Mouse (Mus musculus) limb, embryonic 13.5 days (tissue): ENCODE data around the gene Fam227b. TPM values are rescaled to one million over a fixed set of nuclear protein-coding genes. Genes with fewer than 3 reads are reported as not detected.

Experiments
- ATAC-seq: fragments of 200-750 bp; cut with Nextera tagmentation; 2 replicates; pipeline ENCODE4 v1.8.0; 2017; ENCODE audit warnings: low read depth, moderate number of reproducible peaks, moderate TSS enrichment; ENCODE audit not compliant: low FRiP score
- H3K27ac ChIP-seq: fragments of 300-500 bp; sonication (generic); 2 replicates; pipeline ENCODE4 v1.5.1; 2015; ENCODE audit warnings: inconsistent platforms, mild to moderate bottlenecking, moderate library complexity
- H3K27me3 ChIP-seq: fragments of 300-500 bp; sonication (generic); 2 replicates; pipeline ENCODE4 v1.6.1; 2015; ENCODE audit warnings: mild to moderate bottlenecking, inconsistent platforms
- H3K36me3 ChIP-seq: fragments of 300-500 bp; sonication (generic); 2 replicates; pipeline ENCODE4 v1.6.1; 2015; ENCODE audit warnings: inconsistent platforms, mild to moderate bottlenecking, moderate library complexity
- H3K4me1 ChIP-seq: fragments of 300-500 bp; sonication (generic); 2 replicates; pipeline ENCODE4 v1.6.1; 2015; ENCODE audit warnings: inconsistent platforms
- H3K4me2 ChIP-seq: fragments of 300-500 bp; sonication (generic); replicated peaks from 2 replicates; pipeline ENCODE4 v1.6.1; 2015; ENCODE audit warnings: inconsistent platforms, mild to moderate bottlenecking, moderate library complexity
- H3K4me3 ChIP-seq: fragments of 300-500 bp; sonication (generic); 2 replicates; pipeline ENCODE4 v1.5.1; 2015; ENCODE audit warnings: moderate library complexity, mild to moderate bottlenecking, inconsistent platforms
- H3K9ac ChIP-seq: fragments of 300-500 bp; sonication (generic); 2 replicates; pipeline ENCODE4 v1.6.1; 2015; ENCODE audit warnings: mild to moderate bottlenecking, inconsistent platforms
- H3K9me3 ChIP-seq: fragments of 300-500 bp; sonication (generic); 2 replicates; pipeline ENCODE4 v1.6.1; 2016; ENCODE audit warnings: inconsistent platforms
- WGBS: fragments of 180-500 bp; shearing (Covaris S2); methylation state at CpG from one replicate; pipeline ENCODE4 v1.1.7; 2015; 5-methylcytosine and 5-hydroxymethylcytosine counted together
- polyA plus RNA-seq: library from polyadenylated mRNA; unstranded; fragments of >200 nt; fragmentation: Nextera tagmentation; extraction: Ambion mirVana; gene quantifications from 2 replicates; pipeline ENCODE4 v1.2.1, GENCODE M21; 2015

The Fam227b gene
- polyA plus RNA-seq, 1 experiment from 2014 or later, result not detected

GRCm38 (mm10) chr2:126033114-126033972 lies 118.5 kb downstream of the Fam227b start:
- Histone ChIP-seq H3K9ac (no peak overlapping the region), H3K36me3 (no peaks in the 10 kb centered on the region), H3K4me2 (no peak overlapping the region), H3K9me3 (no peaks in the 10 kb centered on the region), H3K27me3 (no peaks in the 10 kb centered on the region), H3K4me3 (no peak overlapping the region), H3K4me1 (peaks cover 15% of the 10 kb centered on the region; the same call in 1 of the 2 replicates), H3K27ac (no peak overlapping the region)
- no peak for ATAC-seq
- WGBS, result 71% methylated on average over 8 of the region's 8 CpGs

GRCm38 (mm10) chr2:126031186-126031900 lies 120.5 kb downstream of the Fam227b start:
- peaks cover 11% of the 10 kb centered on the region; the same call in 1 of the 2 replicates for H3K4me1 ChIP-seq
- H3K9ac ChIP-seq, result no peak overlapping the region
- WGBS, result 53% methylated on average over 8 of the region's 8 CpGs
- H3K36me3 ChIP-seq, result no peaks in the 10 kb centered on the region
- H3K27ac ChIP-seq, result no peak overlapping the region
- no peak for ATAC-seq
- no peak overlapping the region for H3K4me3 ChIP-seq
- no peaks in the 10 kb centered on the region for H3K9me3 ChIP-seq
- no peak overlapping the region for H3K4me2 ChIP-seq
- no peaks in the 10 kb centered on the region for H3K27me3 ChIP-seq

- Histone ChIP-seq H3K4me2 (no peak overlapping the region), H3K27ac (no peak overlapping the region), H3K9ac (no peak overlapping the region), H3K4me3 (no peak overlapping the region), H3K9me3 (no peaks in the 10 kb centered on the region), H3K27me3 (no peaks in the 10 kb centered on the region), H3K4me1 (no peaks in the 10 kb centered on the region), H3K36me3 (no peaks in the 10 kb centered on the region)
- no peak for ATAC-seq
- 18% methylated on average over 3 of the region's 3 CpGs for WGBS
Observed at GRCm38 (mm10) chr2:126015763-126016473, 135.9 kb downstream of the Fam227b start.

GRCm38 (mm10) chr2:126014989-126015710 lies 136.7 kb downstream of the Fam227b start:
- 49% methylated on average over 12 of the region's 12 CpGs for WGBS
- Histone ChIP-seq H3K36me3 (no peaks in the 10 kb centered on the region), H3K4me2 (no peak overlapping the region), H3K9me3 (no peaks in the 10 kb centered on the region), H3K9ac (no peak overlapping the region), H3K4me3 (no peak overlapping the region), H3K4me1 (no peaks in the 10 kb centered on the region), H3K27ac (no peak overlapping the region), H3K27me3 (no peaks in the 10 kb centered on the region)
- no peak for ATAC-seq

GRCm38 (mm10) chr2:126006742-126007141 lies 145.1 kb downstream of the Fam227b start:
- Histone ChIP-seq H3K4me3 (no peak overlapping the region), H3K4me2 (no peak overlapping the region), H3K36me3 (no peaks in the 10 kb centered on the region), H3K27me3 (no peaks in the 10 kb centered on the region), H3K4me1 (no peaks in the 10 kb centered on the region), H3K9me3 (no peaks in the 10 kb centered on the region), H3K27ac (no peak overlapping the region), H3K9ac (no peak overlapping the region)
- 85% methylated on average over 2 of the region's 2 CpGs for WGBS
- no peak for ATAC-seq

GRCm38 (mm10) chr2:126006088-126006487 lies 145.7 kb downstream of the Fam227b start:
- Histone ChIP-seq H3K9me3 (no peaks in the 10 kb centered on the region), H3K4me1 (no peaks in the 10 kb centered on the region), H3K27ac (no peak overlapping the region), H3K4me2 (no peak overlapping the region), H3K27me3 (no peaks in the 10 kb centered on the region), H3K36me3 (no peaks in the 10 kb centered on the region), H3K9ac (no peak overlapping the region), H3K4me3 (no peak overlapping the region)
- WGBS, result 42% methylated on average over 3 of the region's 3 CpGs
- no peak for ATAC-seq

- Histone ChIP-seq H3K4me1 (no peaks in the 10 kb centered on the region), H3K4me3 (no peak overlapping the region), H3K27me3 (no peaks in the 10 kb centered on the region), H3K36me3 (no peaks in the 10 kb centered on the region), H3K9me3 (no peaks in the 10 kb centered on the region), H3K9ac (no peak overlapping the region), H3K27ac (no peak overlapping the region), H3K4me2 (no peak overlapping the region)
- WGBS, result 73% methylated on average over 5 of the region's 5 CpGs
- ATAC-seq, result no peak
Observed at GRCm38 (mm10) chr2:126002291-126002690, 149.5 kb downstream of the Fam227b start.

GRCm38 (mm10) chr2:125975808-125976345 lies 175.9 kb downstream of the Fam227b start:
- Histone ChIP-seq H3K36me3 (peaks cover 18% of the 10 kb centered on the region), H3K9me3 (no peaks in the 10 kb centered on the region), H3K27ac (no peak overlapping the region), H3K27me3 (no peaks in the 10 kb centered on the region), H3K4me2 (no peak overlapping the region), H3K4me1 (peaks cover 16% of the 10 kb centered on the region), H3K4me3 (no peak overlapping the region), H3K9ac (no peak overlapping the region)
- no peak for ATAC-seq
- WGBS, result 31% methylated on average over 5 of the region's 5 CpGs

GRCm38 (mm10) chr2:125975206-125975605 lies 176.6 kb downstream of the Fam227b start:
- H3K27ac ChIP-seq, result no peak overlapping the region
- 92% methylated on average over 10 of the region's 10 CpGs for WGBS

GRCm38 (mm10) chr2:125973207-125973606 lies 178.6 kb downstream of the Fam227b start:
- ATAC-seq, result peak; percentile 83
- Histone ChIP-seq H3K4me1 (peaks cover 16% of the 10 kb centered on the region), H3K27ac (no peak overlapping the region), H3K4me2 (no peak overlapping the region), H3K9ac (no peak overlapping the region), H3K9me3 (no peaks in the 10 kb centered on the region), H3K4me3 (no peak overlapping the region), H3K27me3 (no peaks in the 10 kb centered on the region), H3K36me3 (peaks cover 9% of the 10 kb centered on the region)
- 31% methylated on average over 6 of the region's 6 CpGs for WGBS

More at GRCm38 (mm10) chr2:125975206-125975605, 176.6 kb downstream of the Fam227b start:
- Histone ChIP-seq H3K36me3 (peaks cover 18% of the 10 kb centered on the region), H3K9me3 (no peaks in the 10 kb centered on the region), H3K4me3 (no peak overlapping the region), H3K9ac (no peak overlapping the region), H3K27me3 (no peaks in the 10 kb centered on the region), H3K4me2 (no peak overlapping the region), H3K4me1 (peaks cover 16% of the 10 kb centered on the region)
- no peak for ATAC-seq

- H3K4me2 ChIP-seq, result no peak overlapping the region
- no peak for ATAC-seq
- H3K27me3 ChIP-seq, result no peaks in the 10 kb centered on the region
- no peak overlapping the region for H3K9ac ChIP-seq
- no peaks in the 10 kb centered on the region for H3K36me3 ChIP-seq
- no peak overlapping the region for H3K4me3 ChIP-seq
- no peaks in the 10 kb centered on the region for H3K9me3 ChIP-seq
- H3K27ac ChIP-seq, result no peak overlapping the region
- peaks cover 9% of the 10 kb centered on the region for H3K4me1 ChIP-seq
- 83% methylated on average over 1 of the region's 1 CpGs for WGBS
Observed at GRCm38 (mm10) chr2:125968811-125969210, 183.0 kb downstream of the Fam227b start.
